17 mouse cellular contexts compared by ENCODE assay signal in the genomic region with DNA sequence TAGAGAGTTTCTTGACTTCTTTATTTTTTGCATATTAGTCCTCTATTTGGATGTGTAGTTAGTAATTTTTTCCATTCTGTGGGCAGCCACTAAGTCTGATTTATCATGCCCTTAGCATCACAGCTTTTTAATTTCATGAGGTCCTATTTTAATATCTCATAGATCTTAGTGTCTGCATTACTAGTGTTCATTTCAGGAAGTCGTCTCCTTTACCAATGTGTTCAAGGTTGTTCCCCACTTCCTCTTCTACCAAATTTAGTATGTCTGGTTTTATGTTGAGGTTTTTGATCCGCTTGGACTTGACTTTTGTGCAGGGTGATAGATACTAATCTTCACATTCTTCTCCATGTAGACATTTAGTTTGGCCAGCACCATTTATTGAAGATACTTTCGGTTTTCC.
"Had no signal": no experiment of that assay in that cellular context is flagged by ENCODE, and none has a peak within 500 bp of the region (broad histone marks: within the 10 kb centered on the region; RNA-seq: fewer than 3 reads in every experiment).

No protein-coding gene starts in this region.

- ATAC-seq: midbrain, embryonic 16.5 days had no signal

- DNase-seq: lung, adult 18-20 months; lung, embryonic 14.5 days; lung, postnatal 10 days; lung, postnatal 4 days; midbrain, embryonic 14.5 days; right cerebral cortex, postnatal 14 days; thymus, adult 2 months; thymus, postnatal 25 days; thymus, postnatal 4 days had no signal

- H3K4me1 ChIP-seq: midbrain, embryonic 10.5 days; midbrain, embryonic 12.5 days; neural tube, embryonic 13.5 days; neural tube, embryonic 15.5 days; stomach, embryonic 15.5 days had no signal

- H3K9me3 ChIP-seq: midbrain, embryonic 10.5 days; midbrain, embryonic 12.5 days; neural tube, embryonic 13.5 days; neural tube, embryonic 15.5 days; stomach, embryonic 15.5 days had no signal

- H3K36me3 ChIP-seq: midbrain, embryonic 10.5 days; midbrain, embryonic 12.5 days; neural tube, embryonic 13.5 days; neural tube, embryonic 15.5 days; stomach, embryonic 15.5 days had no signal

- H3K4me3 ChIP-seq: midbrain, embryonic 10.5 days; midbrain, embryonic 12.5 days; myocyte; neural tube, embryonic 13.5 days; neural tube, embryonic 15.5 days; stomach, embryonic 15.5 days had no signal

- H3K27me3 ChIP-seq: midbrain, embryonic 12.5 days; neural tube, embryonic 13.5 days; neural tube, embryonic 15.5 days; stomach, embryonic 15.5 days had no signal

- H3K4me2 ChIP-seq: lung, embryonic 14.5 days; midbrain, embryonic 12.5 days; neural tube, embryonic 13.5 days; neural tube, embryonic 15.5 days; stomach, embryonic 15.5 days had no signal

- H3K27ac ChIP-seq: midbrain, embryonic 10.5 days; midbrain, embryonic 12.5 days; neural tube, embryonic 13.5 days; neural tube, embryonic 15.5 days; stomach, embryonic 15.5 days; stomach, postnatal 0 days had no signal

- H3K9ac ChIP-seq: lung, embryonic 14.5 days; midbrain, embryonic 12.5 days; neural tube, embryonic 13.5 days; neural tube, embryonic 15.5 days; stomach, embryonic 15.5 days had no signal
